Comparison of ENCODE assay signal across 18 mouse cellular contexts in genomic region chr2:3480239-3480638, GRCm38 (mm10). TPM values are rescaled to one million over a fixed set of nuclear protein-coding genes. Genes with fewer than 3 reads are reported as not detected.
A peak's percentile ranks its signal among the peaks of the same experiment; 100 is the strongest.
DNase-seq lines count a peak whose midpoint lies in the region; ATAC-seq and TF ChIP-seq lines count a peak whose summit lies in the region.
"Had no signal": no experiment of that assay in that cellular context is flagged by ENCODE, and none has a peak within 500 bp of the region (broad histone marks: within the 10 kb centered on the region; RNA-seq: fewer than 3 reads in every experiment).

No protein-coding gene starts in this region.

- H3K27me3 ChIP-seq in G1E (ENCODE audit: insufficient read depth, low read length): no peaks in the 10 kb centered on the region
- H3K27me3 ChIP-seq in cerebellum, adult 2 months (ENCODE audit: control insufficient read depth, insufficient read depth, low read length): no peaks in the 10 kb centered on the region
- H3K27me3 ChIP-seq: CH12.LX; forebrain, embryonic 13.5 days; midbrain, embryonic 15.5 days had no signal

- H3K4me1 ChIP-seq in G1E (ENCODE audit: insufficient read depth, low read depth, low read length): peaks cover 12% of the 10 kb centered on the region
- no peaks in the 10 kb centered on the region for H3K4me1 ChIP-seq in cerebellum, adult 2 months (ENCODE audit: control insufficient read depth, insufficient read depth, low read length)

- H3K9me3 ChIP-seq in G1E (replicated peaks): no peaks in the 10 kb centered on the region
- H3K9me3 ChIP-seq: embryonic facial prominence, embryonic 10.5 days; forebrain, embryonic 13.5 days; midbrain, embryonic 15.5 days had no signal

- peak; percentile 32 for TF ChIP-seq CTCF in left cerebral cortex, adult 2 months (IDR thresholded peaks at IDR 0.05)
- TF ChIP-seq CTCF in G1E (IDR thresholded peaks at IDR 0.05; ENCODE audit: low read depth, low read length): no peak
- no peak for TF ChIP-seq CTCF in cerebellum, adult 2 months (IDR thresholded peaks at IDR 0.05; ENCODE audit: borderline replicate concordance, insufficient read depth, low read depth, low read length)

- DNase-seq in left cerebral cortex, adult 2 months (ENCODE audit: extremely low spot score in 1 of 2, low spot score in 2 of 2): no peak
- DNase-seq in left cerebral cortex, adult 8-10 months (ENCODE audit: low spot score in 2 of 2): no peak
- DNase-seq in G1E (ENCODE audit: low spot score): no peak
- DNase-seq in liver: peak; percentile 38
- DNase-seq in cerebellum, adult 2 months: no peak
- DNase-seq in gastrocnemius, adult 8-10 months (ENCODE audit: low spot score in 2 of 2): no peak
- DNase-seq in gastrocnemius, postnatal 36 days: no peak
- DNase-seq: cerebellum, postnatal 36 days; heart, postnatal 4 days; lung, embryonic 14.5 days; retina, postnatal 1 day had no signal

- intact Hi-C loops in left cerebral cortex, adult 2 months (cut with DNase I): no loop called here
- intact Hi-C loops in gastrocnemius, postnatal 36 days (cut with DNase I): no loop called here

- no peak overlapping the region for H3K27ac ChIP-seq in left cerebral cortex, adult 2 months
- no peak overlapping the region for H3K27ac ChIP-seq in cerebellum, adult 2 months (ENCODE audit: insufficient read depth, low read length)
- H3K27ac ChIP-seq: embryonic facial prominence, embryonic 10.5 days; forebrain, embryonic 13.5 days; midbrain, embryonic 15.5 days had no signal

- H3K36me3 ChIP-seq in G1E (replicated peaks): peaks cover 15% of the 10 kb centered on the region
- H3K36me3 ChIP-seq: embryonic facial prominence, embryonic 10.5 days; midbrain, embryonic 15.5 days had no signal

- ATAC-seq in G1E (ENCODE audit: extremely low read depth, insufficient number of reproducible peaks, low FRiP score, poor library complexity, severe bottlenecking): 0 out of 2 replicates have a peak, but pooled peaks have one; percentile 38
- ATAC-seq in megakaryocyte progenitor cell, adult 5-6 weeks (replicated peaks; ENCODE audit: poor library complexity): peak; percentile 90
- ATAC-seq: forebrain, embryonic 13.5 days; midbrain, embryonic 15.5 days had no signal

- H3K4me3 ChIP-seq in left cerebral cortex, adult 2 months: no peak overlapping the region
- H3K4me3 ChIP-seq in G1E (ENCODE audit: low read depth, low read length): no peak overlapping the region
- no peak overlapping the region for H3K4me3 ChIP-seq in cerebellum, adult 2 months (replicated peaks; ENCODE audit: insufficient read depth, low read depth, low read length)
- H3K4me3 ChIP-seq: embryonic facial prominence, embryonic 10.5 days; forebrain, embryonic 13.5 days; midbrain, embryonic 15.5 days had no signal

- WGBS in cerebellum, adult 2 months: 87% methylated on average over 3 of the region's 3 CpGs

- no peak for TF ChIP-seq POLR2A in cerebellum, adult 2 months (IDR thresholded peaks at IDR 0.05; ENCODE audit: borderline replicate concordance, insufficient read depth, low read length)

RNA-seq across cellular contexts. Expression of gene Suv39h2, which starts 5.4 kb away (rescaled TPM):
- total RNA-seq in left cerebral cortex, adult 2 months (2021): 1 to 10 TPM; 3.4 to 3.5 TPM
- 1 to 10 TPM; 2.8 to 4.1 (median 3.6) TPM for total RNA-seq in left cerebral cortex, adult 8-10 months (2022)
- total RNA-seq in G1E (2014; fragmentation: Nextera tagmentation) (25.7 and 31.6 TPM in 2 replicates), G1E (2017) (13.9 and 19.1 TPM in 2 replicates)
- polyA plus RNA-seq in G1E (2012): 6.2 and 7.6 TPM in 2 replicates
- 16.9 and 20.0 TPM in 2 replicates for total RNA-seq in megakaryocyte progenitor cell, adult 5-6 weeks (2015)
- total RNA-seq in megakaryocyte progenitor cell, adult 5-6 weeks (2017): 15.6 and 17.4 TPM in 2 replicates
- polyA plus RNA-seq in cerebellum, adult 2 months (2012; rRNA removed): 2.5 and 2.6 TPM in 2 replicates
- total RNA-seq in gastrocnemius, adult 8-10 months (2022): 1 to 10 TPM in 1 of 4 experiments, under 1 TPM in 3; 0.59 to 1.4 (median 0.71) TPM
- under 1 TPM; 0.74 to 0.89 TPM for total RNA-seq in gastrocnemius, postnatal 36 days (2021)

RNA-seq across cellular contexts. Expression of gene Gm45902, which starts 32.4 kb away (rescaled TPM):
- total RNA-seq in left cerebral cortex, adult 2 months (2021): 1 to 10 TPM; 5.2 to 5.8 TPM
- 1 to 10 TPM; 4.3 to 5.6 (median 4.6) TPM for total RNA-seq in left cerebral cortex, adult 8-10 months (2022)
- total RNA-seq in G1E (2014; fragmentation: Nextera tagmentation) (9.4 and 9.6 TPM in 2 replicates), G1E (2017) (13.6 and 14.4 TPM in 2 replicates)
- polyA plus RNA-seq in G1E (2012): 2.0 and 2.5 TPM in 2 replicates
- total RNA-seq in megakaryocyte progenitor cell, adult 5-6 weeks (2015): 5.3 and 6.0 TPM in 2 replicates
- 11.9 and 12.8 TPM in 2 replicates for total RNA-seq in megakaryocyte progenitor cell, adult 5-6 weeks (2017)
- polyA plus RNA-seq in cerebellum, adult 2 months (2012; rRNA removed): 3.9 and 4.1 TPM in 2 replicates
- under 1 TPM; 0.51 to 0.87 (median 0.73) TPM for total RNA-seq in gastrocnemius, adult 8-10 months (2022)
- total RNA-seq in gastrocnemius, postnatal 36 days (2021): 1 to 10 TPM in 1 of 2 experiments, under 1 TPM in 1; 0.72 to 1.0 TPM

RNA-seq across cellular contexts. Expression of gene Hspa14, which starts 32.4 kb away (rescaled TPM):
- total RNA-seq in left cerebral cortex, adult 2 months (2021): 10 to 100 TPM; 47.3 to 52.7 TPM
- 10 to 100 TPM; 45.6 to 51.2 (median 48.0) TPM for total RNA-seq in left cerebral cortex, adult 8-10 months (2022)
- total RNA-seq in G1E (2014; fragmentation: Nextera tagmentation) (76.4 TPM in 2 replicates), G1E (2017) (212 and 220 TPM in 2 replicates)
- 7.4 and 10.6 TPM in 2 replicates for polyA plus RNA-seq in G1E (2012)
- 65.8 and 83.1 TPM in 2 replicates for total RNA-seq in megakaryocyte progenitor cell, adult 5-6 weeks (2015)
- 172 TPM in 2 replicates for total RNA-seq in megakaryocyte progenitor cell, adult 5-6 weeks (2017)
- polyA plus RNA-seq in cerebellum, adult 2 months (2012; rRNA removed): 70.9 and 79.1 TPM in 2 replicates
- 10 to 100 TPM in 2 of 4 experiments, 1 to 10 TPM in 2; 8.3 to 11.1 (median 10.2) TPM for total RNA-seq in gastrocnemius, adult 8-10 months (2022)
- total RNA-seq in gastrocnemius, postnatal 36 days (2021): 10 to 100 TPM; 11.5 to 12.0 TPM

RNA-seq across cellular contexts. Expression of gene Cdnf, which starts 32.6 kb away (rescaled TPM):
- total RNA-seq in left cerebral cortex, adult 2 months (2021): under 1 TPM; 0.54 to 0.77 TPM
- total RNA-seq in left cerebral cortex, adult 8-10 months (2022): 1 to 10 TPM; 1.2 to 2.5 (median 1.8) TPM
- total RNA-seq in G1E (2014; fragmentation: Nextera tagmentation): 1.3 and 1.6 TPM in 2 replicates
- 0.29 and 0.49 TPM in 2 replicates for total RNA-seq in G1E (2017)
- polyA plus RNA-seq in G1E (2012): 0.07 and 0.17 TPM in 2 replicates
- 0.59 and 0.62 TPM in 2 replicates for total RNA-seq in megakaryocyte progenitor cell, adult 5-6 weeks (2015)
- 0.25 and 0.68 TPM in 2 replicates for total RNA-seq in megakaryocyte progenitor cell, adult 5-6 weeks (2017)
- polyA plus RNA-seq in cerebellum, adult 2 months (2012; rRNA removed): 1.4 and 1.8 TPM in 2 replicates
- 10 to 100 TPM; 46.1 to 59.1 (median 53.0) TPM for total RNA-seq in gastrocnemius, adult 8-10 months (2022)
- total RNA-seq in gastrocnemius, postnatal 36 days (2021): 10 to 100 TPM; 36.5 to 39.6 TPM
- polyA plus RNA-seq: kidney, embryonic 14.5 days; limb, embryonic 11.5 days had no signal

RNA-seq across cellular contexts. Expression of gene Dclre1c, which starts 56.3 kb away (rescaled TPM):
- 10 to 100 TPM; 11.3 to 12.5 TPM for total RNA-seq in left cerebral cortex, adult 2 months (2021)
- 10 to 100 TPM; 10.3 to 13.9 (median 10.9) TPM for total RNA-seq in left cerebral cortex, adult 8-10 months (2022)
- total RNA-seq in G1E (2014; fragmentation: Nextera tagmentation): 53.8 and 55.7 TPM in 2 replicates
- 14.4 and 16.8 TPM in 2 replicates for total RNA-seq in G1E (2017)
- 0.90 and 1.6 TPM in 2 replicates for polyA plus RNA-seq in G1E (2012)
- 10.2 and 17.1 TPM in 2 replicates for total RNA-seq in megakaryocyte progenitor cell, adult 5-6 weeks (2015)
- 9.6 and 15.3 TPM in 2 replicates for total RNA-seq in megakaryocyte progenitor cell, adult 5-6 weeks (2017)
- polyA plus RNA-seq in cerebellum, adult 2 months (2012; rRNA removed): 9.2 and 9.5 TPM in 2 replicates
- total RNA-seq in gastrocnemius, adult 8-10 months (2022): 1 to 10 TPM; 1.4 to 2.5 (median 2.1) TPM
- 1 to 10 TPM; 1.8 to 2.7 TPM for total RNA-seq in gastrocnemius, postnatal 36 days (2021)
